Mouse (Mus musculus) MEL (cell line): ENCODE measurements at regions not wholly inside any gene's neighbourhood (a gene's known extent, or its start where the extent isn't known, plus 50 kb on each side); places are given as distances from the start of the nearest gene placed in this dataset.

Experiments
- CTCF ChIP-seq, 3 experiments: IDR thresholded peaks in 2 of 3; conservative IDR thresholded peaks in 1 of 3; 2 replicates each; pipeline ENCODE4 v1.5.1; 2011 to 2012; ENCODE audit warnings: low read length in 3 of 3, low read depth in 2 of 3, mild to moderate bottlenecking in 2 of 3, improper control_type of control experiment in 1 of 3, inconsistent platforms in 1 of 3, mixed read lengths in 1 of 3, moderate library complexity in 1 of 3; ENCODE audit not compliant: control insufficient read depth in 1 of 3, insufficient read depth in 1 of 3, poor library complexity in 1 of 3, severe bottlenecking in 1 of 3
- EP300 ChIP-seq, 2 experiments: IDR thresholded peaks; 2 replicates each; pipeline ENCODE4 v1.6.1; 2011; ENCODE audit warnings: improper control_type of control experiment in 2 of 2, low read length in 2 of 2, low read depth in 1 of 2, mild to moderate bottlenecking in 1 of 2
- GATA1 ChIP-seq: IDR thresholded peaks from 2 replicates; pipeline ENCODE4 v1.6.1; 2011; ENCODE audit warnings: low read depth, low read length, improper control_type of control experiment
- HCFC1 ChIP-seq: IDR thresholded peaks from 2 replicates; pipeline ENCODE4 v1.6.1; 2012; ENCODE audit warnings: low read depth, mild to moderate bottlenecking, inconsistent platforms, low read length, improper control_type of control experiment, moderate library complexity
- MAX ChIP-seq: IDR thresholded peaks from 2 replicates; pipeline ENCODE4 v1.6.1; 2011; ENCODE audit warnings: low read length, improper control_type of control experiment
- MXI1 ChIP-seq: IDR thresholded peaks from 2 replicates; pipeline ENCODE4 v1.6.1; 2011; ENCODE audit warnings: mild to moderate bottlenecking, low read depth, low read length, improper control_type of control experiment
- POLR2A ChIP-seq, 2 experiments: IDR thresholded peaks; 2 replicates each; pipeline ENCODE4 v1.6.1; 2011 to 2012; ENCODE audit warnings: low read length in 2 of 2, mild to moderate bottlenecking in 2 of 2, control low read depth in 1 of 2, improper control_type of control experiment in 1 of 2, low read depth in 1 of 2, moderate library complexity in 1 of 2; ENCODE audit not compliant: control insufficient read depth in 1 of 2, insufficient read depth in 1 of 2, poor library complexity in 1 of 2
- POLR2AphosphoS2 ChIP-seq: IDR thresholded peaks from 2 replicates; pipeline ENCODE4 v1.6.1; 2011; ENCODE audit warnings: low read length, improper control_type of control experiment
- TAL1 ChIP-seq: IDR thresholded peaks from 2 replicates; pipeline ENCODE4 v1.6.1; 2012; ENCODE audit warnings: mild to moderate bottlenecking, inconsistent platforms, low read length, moderate library complexity, mixed read lengths
- UBTF ChIP-seq: IDR thresholded peaks from 2 replicates; pipeline ENCODE4 v1.6.1; 2012; ENCODE audit warnings: low read depth, mild to moderate bottlenecking, inconsistent platforms, low read length, improper control_type of control experiment, moderate library complexity, borderline replicate concordance; ENCODE audit not compliant: insufficient read depth
- ZC3H11A ChIP-seq: IDR thresholded peaks from 2 replicates; pipeline ENCODE4 v1.6.1; 2012; ENCODE audit warnings: low read depth, mild to moderate bottlenecking, inconsistent platforms, low read length, improper control_type of control experiment
- ZNF384 ChIP-seq: IDR thresholded peaks from 2 replicates; pipeline ENCODE4 v1.6.1; 2012; ENCODE audit warnings: low read depth, mild to moderate bottlenecking, inconsistent platforms, low read length, improper control_type of control experiment

GRCm38 (mm10) chr14:72259255-72259654, 232.4 kb downstream of the Gm9195 start:
- TF ChIP-seq CTCF (IDR thresholded peaks at IDR 0.05 in 2 of 3, conservative IDR thresholded peaks at IDR 0.05 in 1 of 3; ENCODE audit: control insufficient read depth in 1 of 3, insufficient read depth in 1 of 3, low read depth in 2 of 3, low read length in 3 of 3, poor library complexity in 1 of 3, severe bottlenecking in 1 of 3) = no peak
- TF ChIP-seq GATA1 = no peak
- TF ChIP-seq MXI1 = no peak
- no peak for TF ChIP-seq MAX
- no peak for TF ChIP-seq EP300 (IDR thresholded peaks at IDR 0.05; ENCODE audit: low read depth in 1 of 2, low read length in 2 of 2)
- TF ChIP-seq TAL1 = no peak
- no peak for TF ChIP-seq ZC3H11A
- no peak for TF ChIP-seq POLR2A (IDR thresholded peaks at IDR 0.05; ENCODE audit: control insufficient read depth in 1 of 2, insufficient read depth in 1 of 2, low read depth in 1 of 2, low read length in 2 of 2, poor library complexity in 1 of 2)
- no peak for TF ChIP-seq HCFC1
- no peak for TF ChIP-seq ZNF384
- no peak for TF ChIP-seq UBTF
- no peak for TF ChIP-seq POLR2AphosphoS2
